Comparison of ENCODE assay signal across 35 mouse cellular contexts in genomic region chr15:92555716-92556115, GRCm38 (mm10).
"Had no signal": no experiment of that assay in that cellular context is flagged by ENCODE, and none has a peak within 500 bp of the region (broad histone marks: within the 10 kb centered on the region; RNA-seq: fewer than 3 reads in every experiment).

No protein-coding gene starts in this region.

- H3K9me3 ChIP-seq: heart, embryonic 10.5 days; heart, embryonic 12.5 days; heart, embryonic 13.5 days; heart, embryonic 15.5 days; hindbrain, embryonic 10.5 days; hindbrain, embryonic 12.5 days; hindbrain, embryonic 13.5 days; hindbrain, embryonic 15.5 days; intestine, embryonic 15.5 days; kidney, embryonic 15.5 days had no signal

- ATAC-seq: hindbrain, embryonic 16.5 days; hindbrain, postnatal 0 days; inflammation-experienced regulatory T-cells, adult 6 months; intestine, embryonic 15.5 days; intestine, embryonic 16.5 days; intestine, postnatal 0 days had no signal

- H3K9ac ChIP-seq: heart, embryonic 12.5 days; heart, embryonic 13.5 days; heart, embryonic 15.5 days; hindbrain, embryonic 12.5 days; hindbrain, embryonic 13.5 days; hindbrain, embryonic 14.5 days; hindbrain, embryonic 15.5 days; intestine, embryonic 15.5 days; kidney, embryonic 15.5 days had no signal

- H3K36me3 ChIP-seq: heart, embryonic 10.5 days; heart, embryonic 12.5 days; heart, embryonic 13.5 days; heart, embryonic 15.5 days; hindbrain, embryonic 10.5 days; hindbrain, embryonic 12.5 days; hindbrain, embryonic 13.5 days; hindbrain, embryonic 15.5 days; intestine, embryonic 15.5 days; kidney, embryonic 15.5 days had no signal

- H3K27me3 ChIP-seq: heart, embryonic 12.5 days; heart, embryonic 13.5 days; heart, embryonic 15.5 days; hindbrain, embryonic 12.5 days; hindbrain, embryonic 13.5 days; hindbrain, embryonic 15.5 days; intestine, embryonic 15.5 days; kidney, embryonic 15.5 days had no signal

- H3K4me2 ChIP-seq: heart, embryonic 11.5 days; heart, embryonic 12.5 days; heart, embryonic 13.5 days; heart, embryonic 15.5 days; hindbrain, embryonic 12.5 days; hindbrain, embryonic 13.5 days; hindbrain, embryonic 14.5 days; hindbrain, embryonic 15.5 days; intestine, embryonic 15.5 days; kidney, embryonic 15.5 days had no signal

- DNase-seq: heart, postnatal 10 days; heart, postnatal 14 days; heart, postnatal 36 days; heart, postnatal 4 days; kidney, adult 11 months; kidney, adult 18-20 months; kidney, adult 2 months; kidney, adult 8-10 months; kidney, adult 9 months; kidney, postnatal 10 days; kidney, postnatal 14 days; kidney, postnatal 25 days; kidney, postnatal 36 days; kidney, postnatal 4 days; layer of hippocampus, adult 9-11 months; layer of hippocampus, postnatal 36 days had no signal

- H3K4me3 ChIP-seq: heart, embryonic 10.5 days; heart, embryonic 12.5 days; heart, embryonic 13.5 days; heart, embryonic 15.5 days; hindbrain, embryonic 10.5 days; hindbrain, embryonic 12.5 days; hindbrain, embryonic 13.5 days; hindbrain, embryonic 15.5 days; intestine, embryonic 15.5 days; kidney, embryonic 15.5 days; layer of hippocampus, adult 2 months had no signal

- H3K27ac ChIP-seq: heart, embryonic 10.5 days; heart, embryonic 13.5 days; heart, embryonic 15.5 days; hindbrain, embryonic 10.5 days; hindbrain, embryonic 12.5 days; hindbrain, embryonic 13.5 days; hindbrain, embryonic 14.5 days; hindbrain, embryonic 15.5 days; hindbrain, postnatal 0 days; intestine, embryonic 15.5 days; kidney, embryonic 15.5 days; kidney, postnatal 0 days; layer of hippocampus, adult 2 months had no signal

- H3K4me1 ChIP-seq: heart, embryonic 10.5 days; heart, embryonic 12.5 days; heart, embryonic 13.5 days; heart, embryonic 15.5 days; hindbrain, embryonic 10.5 days; hindbrain, embryonic 12.5 days; hindbrain, embryonic 13.5 days; hindbrain, embryonic 15.5 days; intestine, embryonic 15.5 days; kidney, embryonic 15.5 days had no signal
